Mouse (Mus musculus): ENCODE measurements at regions not wholly inside any gene's neighbourhood (a gene's known extent, or its start where the extent isn't known, plus 50 kb on each side); places are given as distances from the start of the nearest gene placed in this dataset.

GRCm38 (mm10) chrX:11899914-11900313, 260.2 kb downstream of the Bcor start:
- 57% methylated on average over 3 of the region's 3 CpGs for WGBS

GRCm38 (mm10) chrX:11901791-11902190, 258.4 kb downstream of the Bcor start:
- H3K4me3 ChIP-seq (replicated peaks; ENCODE audit: control insufficient read depth, low read depth, low read length) = no peak overlapping the region
- no peaks in the 10 kb centered on the region for H3K4me1 ChIP-seq (ENCODE audit: control insufficient read depth, insufficient read depth, low read length)
- no peak overlapping the region for H3K27ac ChIP-seq (ENCODE audit: control insufficient read depth, insufficient read depth, low read depth, low read length, poor library complexity)
- 50% methylated on average over 5 of the region's 5 CpGs for WGBS
- TF ChIP-seq POLR2A (IDR thresholded peaks at IDR 0.05; ENCODE audit: borderline replicate concordance, control insufficient read depth, low read depth, low read length) (no peak), CTCF (IDR thresholded peaks at IDR 0.05; ENCODE audit: control insufficient read depth, insufficient read depth, low read length) (no peak)

More at GRCm38 (mm10) chrX:11899914-11900313, 260.2 kb downstream of the Bcor start:
- TF ChIP-seq CTCF (IDR thresholded peaks at IDR 0.05; ENCODE audit: control insufficient read depth, insufficient read depth, low read length) (no peak), POLR2A (IDR thresholded peaks at IDR 0.05; ENCODE audit: borderline replicate concordance, control insufficient read depth, low read depth, low read length) (no peak)
- Histone ChIP-seq H3K4me3 (replicated peaks; ENCODE audit: control insufficient read depth, low read depth, low read length) (no peak overlapping the region), H3K4me1 (ENCODE audit: control insufficient read depth, insufficient read depth, low read length) (no peaks in the 10 kb centered on the region), H3K27ac (ENCODE audit: control insufficient read depth, insufficient read depth, low read depth, low read length, poor library complexity) (no peak overlapping the region)

GRCm38 (mm10) chrX:11903116-11903700, 256.9 kb downstream of the Bcor start:
- Histone ChIP-seq H3K4me3 (replicated peaks; ENCODE audit: control insufficient read depth, low read depth, low read length) (no peak overlapping the region), H3K27ac (ENCODE audit: control insufficient read depth, insufficient read depth, low read depth, low read length, poor library complexity) (no peak overlapping the region), H3K4me1 (ENCODE audit: control insufficient read depth, insufficient read depth, low read length) (no peaks in the 10 kb centered on the region)
- TF ChIP-seq POLR2A (IDR thresholded peaks at IDR 0.05; ENCODE audit: borderline replicate concordance, control insufficient read depth, low read depth, low read length) (no peak), CTCF (IDR thresholded peaks at IDR 0.05; ENCODE audit: control insufficient read depth, insufficient read depth, low read length) (no peak)
- WGBS = 79% methylated on average over 4 of the region's 4 CpGs

- H3K27ac ChIP-seq (ENCODE audit: control insufficient read depth, insufficient read depth, low read depth, low read length, poor library complexity) = no peak overlapping the region
- no peaks in the 10 kb centered on the region for H3K4me1 ChIP-seq (ENCODE audit: control insufficient read depth, insufficient read depth, low read length)
- WGBS = 71% methylated on average over 5 of the region's 5 CpGs
- no peak overlapping the region for H3K4me3 ChIP-seq (replicated peaks; ENCODE audit: control insufficient read depth, low read depth, low read length)
- no peak for TF ChIP-seq POLR2A (IDR thresholded peaks at IDR 0.05; ENCODE audit: borderline replicate concordance, control insufficient read depth, low read depth, low read length)
- TF ChIP-seq CTCF (IDR thresholded peaks at IDR 0.05; ENCODE audit: control insufficient read depth, insufficient read depth, low read length) = no peak
Observed at GRCm38 (mm10) chrX:11905231-11905630, 254.9 kb downstream of the Bcor start.

GRCm38 (mm10) chrX:11907167-11907566, 253.0 kb downstream of the Bcor start:
- Histone ChIP-seq H3K27ac (ENCODE audit: control insufficient read depth, insufficient read depth, low read depth, low read length, poor library complexity) (no peak overlapping the region), H3K4me3 (replicated peaks; ENCODE audit: control insufficient read depth, low read depth, low read length) (no peak overlapping the region), H3K4me1 (ENCODE audit: control insufficient read depth, insufficient read depth, low read length) (no peaks in the 10 kb centered on the region)
- TF ChIP-seq CTCF (IDR thresholded peaks at IDR 0.05; ENCODE audit: control insufficient read depth, insufficient read depth, low read length) = no peak
- TF ChIP-seq POLR2A (IDR thresholded peaks at IDR 0.05; ENCODE audit: borderline replicate concordance, control insufficient read depth, low read depth, low read length) = no peak
- WGBS = 67% methylated on average over 6 of the region's 6 CpGs

- no peak overlapping the region for H3K27ac ChIP-seq (ENCODE audit: control insufficient read depth, insufficient read depth, low read depth, low read length, poor library complexity)
- TF ChIP-seq CTCF (IDR thresholded peaks at IDR 0.05; ENCODE audit: control insufficient read depth, insufficient read depth, low read length) (no peak), POLR2A (IDR thresholded peaks at IDR 0.05; ENCODE audit: borderline replicate concordance, control insufficient read depth, low read depth, low read length) (no peak)
- H3K4me1 ChIP-seq (ENCODE audit: control insufficient read depth, insufficient read depth, low read length) = no peaks in the 10 kb centered on the region
- H3K4me3 ChIP-seq (replicated peaks; ENCODE audit: control insufficient read depth, low read depth, low read length) = no peak overlapping the region
- 82% methylated on average over 10 of the region's 10 CpGs for WGBS
Observed at GRCm38 (mm10) chrX:11915984-11916383, 244.2 kb downstream of the Bcor start.

DNA sequence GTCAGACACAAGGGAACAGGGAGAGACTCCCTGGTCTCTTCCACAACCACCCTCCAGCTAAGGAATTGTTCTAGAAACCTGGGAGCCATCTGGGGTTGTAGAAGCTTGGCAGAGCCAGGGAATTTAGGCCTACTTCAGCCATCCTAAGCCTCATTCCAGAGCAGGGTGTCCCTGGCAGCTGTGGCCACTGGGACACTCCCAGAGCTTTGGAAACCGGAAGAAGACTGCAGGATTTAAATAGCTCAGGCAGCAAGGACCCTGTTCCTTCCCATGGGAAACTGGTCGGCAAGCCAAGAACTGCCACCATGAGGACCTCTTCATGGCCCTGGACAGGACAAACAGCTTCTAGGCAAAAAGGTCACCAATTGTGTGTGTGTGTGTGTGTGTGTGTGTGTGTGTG, 239.9 kb downstream of the Bcor start:
- Histone ChIP-seq H3K27ac (ENCODE audit: control insufficient read depth, insufficient read depth, low read depth, low read length, poor library complexity) (no peak overlapping the region), H3K4me1 (ENCODE audit: control insufficient read depth, insufficient read depth, low read length) (no peaks in the 10 kb centered on the region), H3K4me3 (replicated peaks; ENCODE audit: control insufficient read depth, low read depth, low read length) (no peak overlapping the region)
- 63% methylated on average over 2 of the region's 2 CpGs for WGBS
- TF ChIP-seq POLR2A (IDR thresholded peaks at IDR 0.05; ENCODE audit: borderline replicate concordance, control insufficient read depth, low read depth, low read length) (no peak), CTCF (IDR thresholded peaks at IDR 0.05; ENCODE audit: control insufficient read depth, insufficient read depth, low read length) (no peak)

- TF ChIP-seq CTCF (IDR thresholded peaks at IDR 0.05; ENCODE audit: control insufficient read depth, insufficient read depth, low read length) (no peak), POLR2A (IDR thresholded peaks at IDR 0.05; ENCODE audit: borderline replicate concordance, control insufficient read depth, low read depth, low read length) (no peak)
- no peak overlapping the region for H3K27ac ChIP-seq (ENCODE audit: control insufficient read depth, insufficient read depth, low read depth, low read length, poor library complexity)
- WGBS = 82% methylated on average over 3 of the region's 3 CpGs
- H3K4me3 ChIP-seq (replicated peaks; ENCODE audit: control insufficient read depth, low read depth, low read length) = no peak overlapping the region
- H3K4me1 ChIP-seq (ENCODE audit: control insufficient read depth, insufficient read depth, low read length) = no peaks in the 10 kb centered on the region
Observed at GRCm38 (mm10) chrX:11924639-11925302, 235.4 kb downstream of the Bcor start.
